Mouse (Mus musculus): Measurements from ENCODE around the gene Traf3ip3.

GRCm38 (mm10) chr1:193189151-193189621 is 12.3 kb downstream of the Traf3ip3 start:
- TF ChIP-seq CTCF (IDR thresholded peaks at IDR 0.05; ENCODE audit: borderline replicate concordance, extremely low read depth, insufficient read depth, insufficient read length) (no peak), POLR2A (IDR thresholded peaks at IDR 0.05; ENCODE audit: borderline replicate concordance, extremely low read depth, insufficient read depth, insufficient read length, poor library complexity, severe bottlenecking) (no peak)

Measured in brain, embryonic 14.5 days (tissue).